Mouse (Mus musculus): Measurements from ENCODE around the gene Gimap4. TPM values are rescaled to one million over a fixed set of nuclear protein-coding genes. Genes with fewer than 3 reads are reported as not detected.

The Gimap4 gene
- polyA plus RNA-seq, 2 experiments, result 9.6 to 9.8 TPM

DNA sequence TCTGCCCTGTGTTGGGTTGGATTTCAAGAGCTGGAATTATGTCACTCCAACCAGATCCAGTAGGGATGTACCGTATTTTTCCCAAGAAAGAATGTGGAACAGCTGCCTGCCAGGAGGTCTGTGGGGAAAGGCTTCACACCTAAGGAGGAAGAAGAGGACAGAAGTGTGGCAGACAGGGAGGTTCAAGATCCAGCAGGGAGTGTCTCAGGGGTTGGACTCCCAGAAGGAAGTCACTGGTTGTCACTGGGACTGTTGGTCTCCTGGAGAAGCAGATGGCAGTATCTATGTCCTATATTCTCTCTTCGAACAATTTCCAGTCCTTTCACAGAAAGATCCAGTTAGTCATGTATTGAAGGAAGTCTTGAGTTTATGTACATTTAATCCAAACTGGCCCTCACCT lies 36.7 kb upstream of the Gimap4 start:
- Histone ChIP-seq H3K36me3 (ENCODE audit: control insufficient read depth, insufficient read depth, low read length) (no peaks in the 10 kb centered on the region), H3K9ac (ENCODE audit: low read depth, low read length, severe bottlenecking) (no peak overlapping the region), H3K4me1 (ENCODE audit: control insufficient read depth, insufficient read depth, low read length) (no peaks in the 10 kb centered on the region), H3K27me3 (ENCODE audit: control insufficient read depth, insufficient read depth, low read length) (no peaks in the 10 kb centered on the region), H3K27ac (replicated peaks; ENCODE audit: low read depth, low read length) (no peak overlapping the region), H3K9me3 (ENCODE audit: control insufficient read depth, low read length) (no peaks in the 10 kb centered on the region), H3K4me2 (replicated peaks; ENCODE audit: low read depth, low read length, severe bottlenecking) (no peak overlapping the region), H3K4me3 (replicated peaks; ENCODE audit: low read length) (no peak overlapping the region)
- no peak for TF ChIP-seq POLR2A (IDR thresholded peaks at IDR 0.05; ENCODE audit: borderline replicate concordance, extremely low read depth, insufficient read depth, insufficient read length)
- 79% methylated on average over 2 of the region's 2 CpGs for WGBS
- DNase-seq (ENCODE audit: low spot score) (no peak), ATAC-seq (ENCODE audit: low FRiP score, low read depth) (no peak)

DNA sequence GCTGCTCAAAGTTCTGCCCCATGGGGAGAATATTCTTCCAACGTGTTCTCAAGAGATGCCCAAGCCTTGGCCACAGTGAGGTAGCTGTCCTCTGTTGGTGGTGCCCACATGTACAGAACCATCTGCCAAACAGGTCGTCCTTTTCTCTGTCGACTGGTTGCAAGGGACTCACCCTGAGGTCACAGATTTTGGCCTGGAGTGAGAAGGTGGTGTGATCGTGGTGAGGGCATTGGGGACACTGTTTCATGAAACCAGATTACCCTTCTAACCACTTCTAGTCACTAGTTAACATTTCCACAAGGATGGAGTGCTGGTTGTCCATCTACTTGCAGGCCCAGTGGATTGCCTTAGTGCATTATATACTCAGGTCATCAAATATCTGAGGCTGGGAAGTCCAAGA lies 35.6 kb upstream of the Gimap4 start:
- H3K4me1 ChIP-seq (ENCODE audit: control insufficient read depth, insufficient read depth, low read length), result no peaks in the 10 kb centered on the region
- H3K36me3 ChIP-seq (ENCODE audit: control insufficient read depth, insufficient read depth, low read length), result no peaks in the 10 kb centered on the region
- ATAC-seq (ENCODE audit: low FRiP score, low read depth) (no peak), DNase-seq (ENCODE audit: low spot score) (no peak)
- no peak overlapping the region for H3K4me2 ChIP-seq (replicated peaks; ENCODE audit: low read depth, low read length, severe bottlenecking)
- no peaks in the 10 kb centered on the region for H3K9me3 ChIP-seq (ENCODE audit: control insufficient read depth, low read length)
- no peak overlapping the region for H3K9ac ChIP-seq (ENCODE audit: low read depth, low read length, severe bottlenecking)
- no peak for TF ChIP-seq POLR2A (IDR thresholded peaks at IDR 0.05; ENCODE audit: borderline replicate concordance, extremely low read depth, insufficient read depth, insufficient read length)
- H3K27me3 ChIP-seq (ENCODE audit: control insufficient read depth, insufficient read depth, low read length), result no peaks in the 10 kb centered on the region
- 79% methylated on average over 4 of the region's 4 CpGs for WGBS
- H3K27ac ChIP-seq (replicated peaks; ENCODE audit: low read depth, low read length), result no peak overlapping the region
- no peak overlapping the region for H3K4me3 ChIP-seq (replicated peaks; ENCODE audit: low read length)

DNA sequence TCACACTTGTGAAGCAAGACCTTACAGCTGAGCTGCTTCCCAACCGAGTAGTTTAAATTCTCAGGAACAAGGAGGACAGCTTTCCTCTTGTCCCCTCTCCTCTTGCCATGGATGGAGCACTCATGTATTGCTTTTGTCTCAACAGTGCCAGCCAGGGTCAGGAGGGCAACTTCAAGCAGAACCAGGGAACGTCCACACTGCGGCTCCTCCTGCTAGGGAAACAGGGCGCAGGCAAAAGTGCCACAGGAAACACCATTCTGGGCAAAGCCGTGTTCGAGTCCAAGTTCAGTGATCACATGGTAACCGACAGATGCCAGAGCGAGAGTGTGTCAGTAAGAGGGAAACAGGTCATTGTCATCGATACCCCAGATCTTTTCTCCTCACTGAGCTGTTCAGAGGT lies 34.3 kb upstream of the Gimap4 start:
- DNase-seq (ENCODE audit: low spot score), result no peak
- no peak for ATAC-seq (ENCODE audit: low FRiP score, low read depth)
- H3K27me3 ChIP-seq (ENCODE audit: control insufficient read depth, insufficient read depth, low read length), result no peaks in the 10 kb centered on the region
- H3K9ac ChIP-seq (ENCODE audit: low read depth, low read length, severe bottlenecking), result no peak overlapping the region
- TF ChIP-seq POLR2A (IDR thresholded peaks at IDR 0.05; ENCODE audit: borderline replicate concordance, extremely low read depth, insufficient read depth, insufficient read length), result no peak
- H3K4me2 ChIP-seq (replicated peaks; ENCODE audit: low read depth, low read length, severe bottlenecking), result no peak overlapping the region
- no peaks in the 10 kb centered on the region for H3K4me1 ChIP-seq (ENCODE audit: control insufficient read depth, insufficient read depth, low read length)
- H3K4me3 ChIP-seq (replicated peaks; ENCODE audit: low read length), result no peak overlapping the region
- H3K9me3 ChIP-seq (ENCODE audit: control insufficient read depth, low read length), result no peaks in the 10 kb centered on the region
- H3K36me3 ChIP-seq (ENCODE audit: control insufficient read depth, insufficient read depth, low read length), result no peaks in the 10 kb centered on the region
- WGBS, result 82% methylated on average over 9 of the region's 9 CpGs
- no peak overlapping the region for H3K27ac ChIP-seq (replicated peaks; ENCODE audit: low read depth, low read length)

DNA sequence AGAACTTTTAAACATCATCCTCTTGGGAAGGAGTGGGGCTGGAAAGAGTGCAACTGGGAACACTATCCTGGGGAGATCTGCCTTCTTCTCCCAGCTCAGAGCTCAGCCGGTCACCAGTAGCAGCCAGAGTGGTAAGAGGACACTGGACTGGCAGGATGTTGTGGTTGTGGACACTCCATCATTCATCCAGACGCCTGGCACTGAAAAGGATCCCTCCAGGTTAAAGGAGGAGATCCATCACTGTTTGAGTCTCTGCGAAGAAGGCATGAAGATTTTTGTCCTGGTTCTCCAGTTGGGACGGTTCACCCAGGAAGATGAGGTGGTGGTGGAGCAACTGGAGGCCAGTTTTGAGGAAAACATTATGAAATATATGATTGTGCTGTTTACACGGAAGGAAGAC lies 25.6 kb upstream of the Gimap4 start:
- ATAC-seq (ENCODE audit: low FRiP score, low read depth) (no peak), DNase-seq (ENCODE audit: low spot score) (no peak)
- Histone ChIP-seq H3K36me3 (ENCODE audit: control insufficient read depth, insufficient read depth, low read length) (no peaks in the 10 kb centered on the region), H3K4me1 (ENCODE audit: control insufficient read depth, insufficient read depth, low read length) (no peaks in the 10 kb centered on the region), H3K27me3 (ENCODE audit: control insufficient read depth, insufficient read depth, low read length) (no peaks in the 10 kb centered on the region), H3K4me3 (replicated peaks; ENCODE audit: low read length) (no peak overlapping the region), H3K27ac (replicated peaks; ENCODE audit: low read depth, low read length) (no peak overlapping the region), H3K4me2 (replicated peaks; ENCODE audit: low read depth, low read length, severe bottlenecking) (no peak overlapping the region), H3K9ac (ENCODE audit: low read depth, low read length, severe bottlenecking) (no peak overlapping the region), H3K9me3 (ENCODE audit: control insufficient read depth, low read length) (no peaks in the 10 kb centered on the region)
- TF ChIP-seq POLR2A (IDR thresholded peaks at IDR 0.05; ENCODE audit: borderline replicate concordance, extremely low read depth, insufficient read depth, insufficient read length), result no peak
- 73% methylated on average over 5 of the region's 5 CpGs for WGBS

DNA sequence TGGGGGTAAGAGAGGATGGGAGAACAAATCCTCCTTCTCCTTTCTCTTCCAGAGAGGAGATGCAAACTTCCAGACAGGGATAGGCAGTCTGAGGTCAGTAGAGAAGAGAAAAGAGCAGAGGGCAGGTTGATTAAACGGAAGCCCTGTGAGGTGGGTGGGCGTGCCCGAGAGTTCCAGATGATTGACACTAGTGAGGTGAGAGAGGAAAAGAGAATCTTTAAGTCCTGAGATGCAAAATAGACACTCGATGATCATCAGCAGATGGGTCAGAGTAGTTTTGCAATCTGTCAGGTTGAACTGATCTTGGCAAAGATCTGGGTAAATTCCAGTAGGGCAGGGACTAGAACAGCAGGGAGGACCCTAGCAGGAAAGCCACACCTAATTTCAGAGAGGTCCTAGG lies 19.6 kb upstream of the Gimap4 start:
- Histone ChIP-seq H3K4me2 (replicated peaks; ENCODE audit: low read depth, low read length, severe bottlenecking) (no peak overlapping the region), H3K36me3 (ENCODE audit: control insufficient read depth, insufficient read depth, low read length) (no peaks in the 10 kb centered on the region), H3K9ac (ENCODE audit: low read depth, low read length, severe bottlenecking) (no peak overlapping the region), H3K27me3 (ENCODE audit: control insufficient read depth, insufficient read depth, low read length) (no peaks in the 10 kb centered on the region), H3K4me1 (ENCODE audit: control insufficient read depth, insufficient read depth, low read length) (no peaks in the 10 kb centered on the region), H3K9me3 (ENCODE audit: control insufficient read depth, low read length) (no peaks in the 10 kb centered on the region), H3K4me3 (replicated peaks; ENCODE audit: low read length) (no peak overlapping the region), H3K27ac (replicated peaks; ENCODE audit: low read depth, low read length) (no peak overlapping the region)
- no peak for TF ChIP-seq POLR2A (IDR thresholded peaks at IDR 0.05; ENCODE audit: borderline replicate concordance, extremely low read depth, insufficient read depth, insufficient read length)
- DNase-seq (ENCODE audit: low spot score) (no peak), ATAC-seq (ENCODE audit: low FRiP score, low read depth) (no peak)
- 74% methylated on average over 4 of the region's 4 CpGs for WGBS

DNA sequence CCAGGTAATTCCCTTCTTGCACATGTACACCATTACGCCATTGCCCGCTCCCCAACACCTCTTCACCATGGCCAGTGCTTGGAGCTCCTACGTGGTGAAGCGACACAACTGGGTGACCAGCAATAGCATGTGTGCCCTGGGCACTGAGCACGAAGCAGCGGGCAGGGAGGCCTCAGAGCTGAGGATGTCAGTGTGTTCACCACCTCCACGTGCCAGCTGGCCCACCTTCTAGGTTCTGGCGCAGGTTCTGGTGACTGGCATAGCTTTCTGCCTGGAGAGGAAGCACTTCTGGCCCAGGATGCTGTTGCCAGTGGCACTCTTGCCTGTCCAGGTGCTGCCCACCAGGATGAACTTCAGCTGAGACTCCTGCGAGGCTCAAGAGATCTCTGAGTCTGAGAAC lies 18.9 kb upstream of the Gimap4 start:
- DNase-seq (ENCODE audit: low spot score), result no peak

More for the DNA sequence above, 18.9 kb upstream of the Gimap4 start:
- H3K27ac ChIP-seq (replicated peaks; ENCODE audit: low read depth, low read length), result no peak overlapping the region
- no peak overlapping the region for H3K9ac ChIP-seq (ENCODE audit: low read depth, low read length, severe bottlenecking)
- H3K9me3 ChIP-seq (ENCODE audit: control insufficient read depth, low read length), result no peaks in the 10 kb centered on the region
- H3K4me2 ChIP-seq (replicated peaks; ENCODE audit: low read depth, low read length, severe bottlenecking), result no peak overlapping the region
- no peak for ATAC-seq (ENCODE audit: low FRiP score, low read depth)
- no peaks in the 10 kb centered on the region for H3K4me1 ChIP-seq (ENCODE audit: control insufficient read depth, insufficient read depth, low read length)
- H3K27me3 ChIP-seq (ENCODE audit: control insufficient read depth, insufficient read depth, low read length), result no peaks in the 10 kb centered on the region
- WGBS, result 93% methylated on average over 9 of the region's 9 CpGs
- no peak for TF ChIP-seq POLR2A (IDR thresholded peaks at IDR 0.05; ENCODE audit: borderline replicate concordance, extremely low read depth, insufficient read depth, insufficient read length)
- H3K4me3 ChIP-seq (replicated peaks; ENCODE audit: low read length), result no peak overlapping the region
- H3K36me3 ChIP-seq (ENCODE audit: control insufficient read depth, insufficient read depth, low read length), result no peaks in the 10 kb centered on the region

Measured in limb, embryonic 14.5 days (tissue).